Mouse (Mus musculus) monocyte, adult 5-6 weeks (primary cell): ENCODE measurements around the gene Filip1l. TPM values are rescaled to one million over a fixed set of nuclear protein-coding genes. Genes with fewer than 3 reads are reported as not detected.

Source experiments
- ATAC-seq: fragments of 153-309, 156-312 bp; replicated peaks from 2 replicates; pipeline ENCODE4 v1.8.0; 2017; ENCODE audit warnings: mild to moderate bottlenecking; ENCODE audit not compliant: low TSS enrichment, insufficient number of reproducible peaks, severe bottlenecking, poor library complexity, low FRiP score
- total RNA-seq: library from RNA; stranded (forward); fragments of 200-1000, 200-491, 200-594 nt; gene quantifications from 3 replicates; pipeline ENCODE4 v1.2.3, GENCODE M21; 2017

The Filip1l gene
- total RNA-seq, 1 experiment from 2014 or later, result 207 TPM

- no peak for ATAC-seq
These were observed 143.7 kb downstream of the Filip1l start for GRCm38 (mm10) chr16:57496437-57497173.

GRCm38 (mm10) chr16:57500851-57501250 lies 148.0 kb downstream of the Filip1l start:
- no peak for ATAC-seq

GRCm38 (mm10) chr16:57502230-57502629 lies 149.3 kb downstream of the Filip1l start:
- peak; percentile 91 for ATAC-seq

- ATAC-seq, result 0 out of 2 replicates have a peak, but pooled peaks have one; percentile 10
These were observed 149.9 kb downstream of the Filip1l start for GRCm38 (mm10) chr16:57502761-57503160.

GRCm38 (mm10) chr16:57504728-57505127 lies 151.8 kb downstream of the Filip1l start:
- no peak for ATAC-seq

- no peak for ATAC-seq
These were observed 153.2 kb downstream of the Filip1l start for GRCm38 (mm10) chr16:57506133-57506532.

GRCm38 (mm10) chr16:57508351-57508750 lies 155.5 kb downstream of the Filip1l start:
- ATAC-seq, result no peak

GRCm38 (mm10) chr16:57509099-57509498 lies 156.2 kb downstream of the Filip1l start:
- no peak for ATAC-seq

- no peak for ATAC-seq
These were observed 160.7 kb downstream of the Filip1l start for GRCm38 (mm10) chr16:57513562-57513961.

GRCm38 (mm10) chr16:57514371-57514770 lies 161.5 kb downstream of the Filip1l start:
- ATAC-seq, result no peak

- ATAC-seq, result no peak
These were observed 162.7 kb downstream of the Filip1l start for GRCm38 (mm10) chr16:57515636-57516035.

GRCm38 (mm10) chr16:57525046-57525445 lies 172.2 kb downstream of the Filip1l start:
- no peak for ATAC-seq

- ATAC-seq, result no peak
These were observed 172.6 kb downstream of the Filip1l start for GRCm38 (mm10) chr16:57525476-57525875.

GRCm38 (mm10) chr16:57526893-57527292 lies 174.0 kb downstream of the Filip1l start:
- no peak for ATAC-seq

GRCm38 (mm10) chr16:57528457-57528856 lies 175.6 kb downstream of the Filip1l start:
- ATAC-seq, result 0 out of 2 replicates have a peak, but pooled peaks have one; percentile 35

- ATAC-seq, result no peak
These were observed 177.7 kb downstream of the Filip1l start for GRCm38 (mm10) chr16:57530547-57530946.

GRCm38 (mm10) chr16:57532081-57532493 lies 179.2 kb downstream of the Filip1l start:
- no peak for ATAC-seq

GRCm38 (mm10) chr16:57534365-57534764 lies 181.5 kb downstream of the Filip1l start:
- ATAC-seq, result no peak

- ATAC-seq, result no peak
These were observed 181.9 kb downstream of the Filip1l start for GRCm38 (mm10) chr16:57534811-57535210.

GRCm38 (mm10) chr16:57536511-57536910 lies 183.6 kb downstream of the Filip1l start:
- peak; percentile 95 for ATAC-seq
